Mouse (Mus musculus): ENCODE measurements around the gene Rbm4b.
"Not testable (repeated sequence)": the region's sequence is repeated elsewhere in the genome, so short reads cannot be mapped to it uniquely, and the experiment has no call there.

The Rbm4b gene

DNA sequence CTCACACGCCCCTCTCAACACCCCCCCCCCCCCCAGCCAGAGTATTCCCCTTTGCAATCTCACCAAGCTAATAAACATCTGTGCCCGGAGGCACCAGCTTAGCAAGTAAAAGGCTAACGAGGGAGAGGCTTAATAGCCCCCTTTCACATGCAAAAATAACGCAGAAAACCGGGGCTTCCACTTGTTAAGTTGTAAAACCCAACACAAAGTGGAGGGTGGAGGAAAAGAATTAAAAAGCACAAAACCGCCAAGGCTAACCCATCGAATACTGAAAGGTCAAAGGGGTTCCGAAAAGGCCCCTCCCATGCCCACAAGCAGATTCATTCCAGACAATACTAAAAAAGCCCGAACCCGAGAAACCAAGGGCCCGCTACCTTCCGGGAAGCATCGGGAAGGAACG, 54.0 kb downstream of the Rbm4b start:
- no peak for DNase-seq (ENCODE audit: inconsistent ontology term)

GRCm38 (mm10) chr19:4810746-4811062, 54.4 kb downstream of the Rbm4b start:
- no peak for DNase-seq (ENCODE audit: inconsistent ontology term)

DNA sequence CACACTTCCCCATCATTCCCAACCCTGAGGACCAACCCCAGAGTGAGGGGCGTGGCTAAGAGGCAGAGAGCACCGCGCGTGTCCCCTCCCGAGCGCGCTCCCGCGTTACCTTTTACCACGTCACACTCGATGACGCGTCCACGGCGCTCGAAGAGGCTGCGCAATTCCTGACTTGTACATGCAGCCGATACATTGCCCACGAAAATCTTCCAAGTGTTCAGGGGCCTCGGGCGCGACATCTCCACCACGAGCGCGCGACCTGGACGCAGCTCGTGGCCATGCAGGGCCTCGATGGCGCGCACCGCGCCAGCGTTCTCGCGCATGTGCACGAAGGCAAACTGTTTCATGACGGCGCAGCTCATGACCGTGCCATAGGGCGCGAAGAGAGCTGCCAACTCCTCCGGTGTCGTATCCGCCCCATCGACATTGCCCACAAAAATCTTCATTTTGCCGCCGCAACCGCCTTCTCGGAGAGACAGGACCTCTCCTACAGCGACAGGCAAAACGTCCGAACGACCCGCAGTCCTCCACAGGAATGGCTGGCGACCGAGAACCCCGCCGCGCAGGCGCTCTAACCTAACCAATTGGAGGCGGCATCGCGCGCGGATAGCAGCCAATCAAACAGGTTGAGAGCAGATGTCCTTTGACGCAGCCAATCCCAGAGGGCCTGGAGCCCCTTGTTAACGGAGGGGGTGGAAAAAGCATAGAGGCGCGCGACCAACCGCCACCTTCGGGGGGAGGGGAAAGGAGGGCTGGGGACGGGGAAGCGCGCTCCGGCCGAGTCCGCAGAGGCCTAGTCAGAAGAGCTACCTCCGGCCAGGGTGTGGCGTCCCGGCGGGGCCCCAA, 55.0 kb downstream of the Rbm4b start, which contains the start of the genes Gm21992 and Rbm14:
Gene Gm21992, minus strand, starts transcription at position 550 of the 846 bp plus-strand sequence.
Gene Rbm14, minus strand, starts transcription at position 572 of the 846 bp plus-strand sequence.
- DNase-seq (ENCODE audit: inconsistent ontology term): peak; percentile 99

- no peak for DNase-seq (ENCODE audit: inconsistent ontology term)
These were observed 55.6 kb downstream of the Rbm4b start for GRCm38 (mm10) chr19:4811909-4812242.

DNA sequence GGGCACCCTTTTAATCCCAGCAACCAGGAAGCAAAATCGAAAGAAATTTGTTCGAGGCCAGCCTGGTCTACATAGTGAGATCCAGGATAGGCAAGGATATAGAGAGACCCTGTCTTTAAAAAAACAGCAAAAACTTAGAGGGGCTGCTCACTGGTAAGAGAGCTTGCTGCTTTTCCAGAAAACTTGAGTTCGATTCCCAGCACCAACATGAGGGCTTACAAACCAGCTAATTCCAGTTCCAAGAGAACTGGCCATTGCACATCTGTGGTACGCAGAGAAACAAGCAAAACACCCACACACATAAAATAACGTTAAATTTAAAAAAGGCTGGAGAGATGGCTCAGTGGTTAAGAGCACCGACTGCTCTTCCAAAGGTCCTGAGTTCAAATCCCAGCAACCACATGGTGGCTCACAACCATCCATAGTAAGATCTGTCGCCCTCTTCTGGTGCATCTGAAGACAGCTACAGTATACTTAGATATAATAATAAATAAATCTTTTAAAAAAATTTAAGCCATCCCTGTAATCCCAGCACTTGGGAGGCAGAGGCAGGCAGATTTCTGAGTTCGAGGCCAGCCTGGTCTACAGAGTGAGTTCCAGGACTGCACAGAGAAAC, 56.1 kb downstream of the Rbm4b start:
- DNase-seq (ENCODE audit: inconsistent ontology term): not testable (repeated sequence)

- no peak for DNase-seq (ENCODE audit: inconsistent ontology term)
These were observed 56.7 kb downstream of the Rbm4b start for GRCm38 (mm10) chr19:4813015-4813414.
